In the genomic region with DNA sequence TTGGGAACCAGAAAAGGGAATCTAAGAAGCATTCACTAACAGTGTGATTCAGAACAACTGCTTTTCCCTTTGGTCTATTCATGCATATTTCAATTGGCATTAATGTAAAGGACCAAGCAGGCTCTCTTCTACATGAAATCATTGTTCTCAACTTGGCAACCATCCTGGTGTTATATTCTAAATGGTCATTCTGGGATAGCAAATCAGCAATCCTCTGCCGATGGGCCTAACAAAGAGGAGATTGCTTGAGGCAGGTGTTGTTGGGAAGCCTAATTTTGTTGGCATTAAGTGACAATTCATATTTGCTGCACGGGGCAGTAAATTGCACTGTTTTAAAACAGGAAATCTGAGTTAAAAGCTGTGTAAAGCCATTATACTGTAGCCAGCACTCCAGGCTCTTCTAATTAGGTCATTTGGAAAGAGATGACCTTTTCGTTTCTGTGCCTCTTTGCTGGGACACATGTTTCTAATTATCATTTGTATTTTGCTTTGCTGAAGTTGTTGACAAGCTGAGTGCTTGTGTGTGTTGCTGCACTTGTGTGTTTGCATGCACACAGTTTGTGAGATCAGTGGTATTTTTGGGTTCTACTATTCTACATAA, we compare ENCODE assay signal across 14 mouse cellular contexts.
DNase-seq lines count a peak whose midpoint lies in the region; ATAC-seq and TF ChIP-seq lines count a peak whose summit lies in the region.
"Had no signal": no experiment of that assay in that cellular context is flagged by ENCODE, and none has a peak within 500 bp of the region (broad histone marks: within the 10 kb centered on the region; RNA-seq: fewer than 3 reads in every experiment).

No protein-coding gene starts in this region.

- no peak for ATAC-seq in heart, embryonic 13.5 days (ENCODE audit: extremely low read depth, insufficient number of reproducible peaks, low FRiP score, low TSS enrichment)
- peak; percentile 63; the same call in 1 of the 2 replicates for ATAC-seq in midbrain, embryonic 15.5 days (replicated peaks)

- H3K4me3 ChIP-seq in gastrocnemius, adult 2 months, result no peak overlapping the region
- no peak overlapping the region for H3K4me3 ChIP-seq in heart, embryonic 13.5 days
- no peak overlapping the region for H3K4me3 ChIP-seq in midbrain, embryonic 15.5 days

- TF ChIP-seq CTCF in gastrocnemius, adult 2 months (IDR thresholded peaks at IDR 0.05), result no peak

- no peaks in the 10 kb centered on the region for H3K36me3 ChIP-seq in heart, embryonic 13.5 days
- H3K36me3 ChIP-seq in midbrain, embryonic 15.5 days (replicated peaks), result no peaks in the 10 kb centered on the region

- WGBS in heart, embryonic 13.5 days, result 31% methylated on average over 3 of the region's 3 CpGs
- WGBS in midbrain, embryonic 15.5 days, result 28% methylated on average over 3 of the region's 3 CpGs

- H3K27ac ChIP-seq in gastrocnemius, adult 2 months, result peak overlapping the region; percentile 44; the same call in 1 of the 2 replicates
- H3K27ac ChIP-seq in heart, embryonic 13.5 days (replicated peaks), result peak overlapping the region; percentile 82
- no peak overlapping the region for H3K27ac ChIP-seq in midbrain, embryonic 15.5 days

- DNase-seq in gastrocnemius, adult 2 months, result no peak
- no peak for DNase-seq in gastrocnemius, adult 8-10 months (ENCODE audit: low spot score in 2 of 2)
- peak; percentile 31 for DNase-seq in embryo, embryonic 10 days (ENCODE audit: low spot score)
- no peak for DNase-seq in cerebellum, adult 11 months
- no peak for DNase-seq in layer of hippocampus, adult 11-12 months (ENCODE audit: low spot score)
- DNase-seq in right cerebral cortex, postnatal 4 days, result no peak
- DNase-seq: adrenal gland, postnatal 25 days; cerebellum, postnatal 25 days; gastrocnemius, postnatal 10 days; kidney, adult 11 months; lung, embryonic 14.5 days; right cerebral cortex, postnatal 14 days had no signal

- H3K9ac ChIP-seq in heart, embryonic 13.5 days, result no peak overlapping the region
- H3K9ac ChIP-seq in midbrain, embryonic 15.5 days, result no peak overlapping the region
- H3K9ac ChIP-seq: lung, embryonic 14.5 days had no signal

- intact Hi-C loops in gastrocnemius, adult 2 months (cut with DNase I), result no loop called here

- H3K27me3 ChIP-seq in heart, embryonic 13.5 days (replicated peaks), result no peaks in the 10 kb centered on the region
- no peaks in the 10 kb centered on the region for H3K27me3 ChIP-seq in midbrain, embryonic 15.5 days (replicated peaks)

- H3K9me3 ChIP-seq in heart, embryonic 13.5 days, result no peaks in the 10 kb centered on the region
- H3K9me3 ChIP-seq in midbrain, embryonic 15.5 days, result no peaks in the 10 kb centered on the region

- no peak overlapping the region for H3K4me2 ChIP-seq in heart, embryonic 13.5 days
- H3K4me2 ChIP-seq in midbrain, embryonic 15.5 days, result no peak overlapping the region
- H3K4me2 ChIP-seq: lung, embryonic 14.5 days had no signal

- H3K4me1 ChIP-seq in heart, embryonic 13.5 days, result peaks cover 28% of the 10 kb centered on the region
- H3K4me1 ChIP-seq in midbrain, embryonic 15.5 days, result peaks cover 8% of the 10 kb centered on the region; the same call in 1 of the 2 replicates
